Mouse (Mus musculus): Measurements from ENCODE around the gene Znrf4. TPM values are rescaled to one million over a fixed set of nuclear protein-coding genes. Genes with fewer than 3 reads are reported as not detected.
A peak's percentile ranks its signal among the peaks of the same experiment; 100 is the strongest.

Gene Znrf4
- polyA plus RNA-seq, 1 experiment from 2014 or later, result not detected

DNA sequence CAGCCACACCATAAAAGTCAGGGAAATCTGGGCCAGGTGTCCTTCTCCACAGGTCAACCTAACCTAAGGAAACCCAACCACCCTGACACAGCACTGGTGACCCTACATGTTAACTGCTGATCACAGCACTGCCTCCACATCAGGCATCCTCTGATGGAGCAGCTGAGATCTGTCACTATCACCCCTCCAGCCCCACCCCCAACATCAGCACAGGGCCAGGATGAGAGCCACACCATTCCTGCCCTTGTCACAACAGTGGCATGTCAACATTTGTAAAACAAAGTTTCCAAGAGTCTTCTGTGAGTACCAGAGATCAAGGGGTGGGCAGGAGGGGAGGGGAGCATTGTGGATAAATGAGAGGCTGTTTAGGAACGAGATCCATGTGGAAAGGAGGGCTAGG, 48.7 kb downstream of the Znrf4 start:
- H3K4me2 ChIP-seq (ENCODE audit: low read depth, low read length), result peak overlapping the region; percentile 69
- DNase-seq (ENCODE audit: low spot score), result no peak
- 22% methylated on average over 1 of the region's 1 CpGs for WGBS

GRCm38 (mm10) chr17:56462835-56463455, 49.3 kb downstream of the Znrf4 start:
- WGBS, result 4% methylated on average over 17 of the region's 17 CpGs
- Histone ChIP-seq H3K27me3 (replicated peaks; ENCODE audit: control insufficient read depth, insufficient read depth, low read length) (no peaks in the 10 kb centered on the region), H3K36me3 (ENCODE audit: control insufficient read depth, insufficient read depth, low read length) (0 out of 2 replicates have a peak, but pooled peaks cover 3% of the 10 kb centered on the region), H3K4me1 (ENCODE audit: control insufficient read depth, insufficient read depth, low read length) (peaks cover 48% of the 10 kb centered on the region), H3K27ac (replicated peaks; ENCODE audit: low read depth, low read length) (peak overlapping the region; percentile 93), H3K4me2 (ENCODE audit: low read depth, low read length) (peak overlapping the region; percentile 69), H3K9ac (ENCODE audit: low read depth, low read length) (peak overlapping the region; percentile 54), H3K4me3 (ENCODE audit: low read depth, low read length) (peak overlapping the region; percentile 58), H3K9me3 (ENCODE audit: control insufficient read depth, low read length) (no peaks in the 10 kb centered on the region)
- ATAC-seq (ENCODE audit: low read depth), result peak; percentile 13
- DNase-seq (ENCODE audit: low spot score), result peak; percentile 92

More for the DNA sequence above, 48.7 kb downstream of the Znrf4 start:
- ATAC-seq (ENCODE audit: low read depth), result no peak
- Histone ChIP-seq H3K27ac (replicated peaks; ENCODE audit: low read depth, low read length) (peak overlapping the region; percentile 93), H3K9me3 (ENCODE audit: control insufficient read depth, low read length) (no peaks in the 10 kb centered on the region), H3K4me1 (ENCODE audit: control insufficient read depth, insufficient read depth, low read length) (peaks cover 52% of the 10 kb centered on the region), H3K36me3 (ENCODE audit: control insufficient read depth, insufficient read depth, low read length) (no peaks in the 10 kb centered on the region), H3K9ac (ENCODE audit: low read depth, low read length) (peak overlapping the region; percentile 54), H3K4me3 (ENCODE audit: low read depth, low read length) (no peak overlapping the region), H3K27me3 (replicated peaks; ENCODE audit: control insufficient read depth, insufficient read depth, low read length) (no peaks in the 10 kb centered on the region)

DNA sequence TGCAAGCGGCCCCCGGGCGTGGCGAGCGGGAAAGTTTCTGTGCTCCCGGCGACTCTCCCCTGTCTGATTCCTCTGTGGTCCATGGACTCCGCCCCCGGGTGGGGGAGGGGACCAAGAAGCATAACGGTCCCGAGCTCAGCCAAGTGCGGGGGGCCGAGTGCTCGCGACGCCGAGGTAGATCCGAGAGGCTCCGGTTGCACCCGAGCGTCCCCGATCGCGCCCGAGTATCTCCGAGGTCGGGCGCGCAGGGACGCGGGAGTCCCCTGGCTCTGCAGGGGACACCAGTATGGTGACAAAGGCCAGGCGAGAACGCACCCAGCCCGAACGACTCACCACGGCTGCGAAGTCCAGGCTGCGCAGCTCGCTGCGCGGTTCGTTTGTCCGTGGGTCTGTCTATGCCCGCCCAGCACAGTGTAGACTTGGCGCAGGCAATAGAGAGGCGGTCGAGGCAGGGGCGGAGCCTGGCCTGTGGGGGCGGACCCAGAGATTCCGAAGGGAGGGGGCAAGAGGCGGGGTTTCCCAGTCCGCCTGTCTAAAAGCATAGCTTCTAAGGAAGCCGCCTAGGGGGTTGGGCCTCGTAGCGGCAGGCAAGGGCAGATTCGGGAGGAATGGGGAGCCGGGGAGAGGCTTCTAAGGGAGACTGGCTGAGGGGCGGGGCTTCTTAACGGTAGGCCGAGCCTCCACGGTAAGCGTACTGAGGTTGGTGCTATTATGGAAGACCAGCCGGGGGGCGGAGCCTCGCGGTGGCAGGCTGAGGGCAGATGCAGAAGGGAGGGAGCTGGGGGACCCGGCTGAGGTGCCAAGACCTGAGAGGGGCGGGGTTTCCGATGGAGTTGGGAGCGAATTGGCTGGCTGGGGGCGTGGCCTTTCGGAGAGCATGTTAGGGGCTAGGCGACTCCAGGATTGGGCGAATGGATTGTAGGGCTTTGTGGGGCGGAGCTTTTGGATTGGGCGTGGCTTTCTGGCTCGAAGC, 50.2 kb downstream of the Znrf4 start:
- under 1% methylated on average over 64 of the region's 77 CpGs for WGBS
- H3K4me1 ChIP-seq (ENCODE audit: control insufficient read depth, insufficient read depth, low read length), result peaks cover 41% of the 10 kb centered on the region

More for the DNA sequence above, 50.2 kb downstream of the Znrf4 start:
- Histone ChIP-seq H3K27me3 (replicated peaks; ENCODE audit: control insufficient read depth, insufficient read depth, low read length) (no peaks in the 10 kb centered on the region), H3K4me3 (ENCODE audit: low read depth, low read length) (peak overlapping the region; percentile 58), H3K9me3 (ENCODE audit: control insufficient read depth, low read length) (no peaks in the 10 kb centered on the region), H3K27ac (replicated peaks; ENCODE audit: low read depth, low read length) (peak overlapping the region; percentile 93), H3K36me3 (ENCODE audit: control insufficient read depth, insufficient read depth, low read length) (0 out of 2 replicates have a peak, but pooled peaks cover 10% of the 10 kb centered on the region), H3K9ac (ENCODE audit: low read depth, low read length) (peak overlapping the region; percentile 72), H3K4me2 (ENCODE audit: low read depth, low read length) (peak overlapping the region; percentile 69)
- ATAC-seq (ENCODE audit: low read depth) (peak; percentile 93), DNase-seq (ENCODE audit: low spot score) (peak; percentile 100)

Other genes with a start within 250 kb of the Znrf4 start
- 6.9 and 8.1 TPM in 2 replicates for gene Ticam1, start 235.6 kb downstream of the Znrf4 start, polyA plus RNA-seq (2014; fragmentation: Nextera tagmentation; extraction: Ambion mirVana)
- 76.9 and 88.4 TPM in 2 replicates for gene Plin3, start 219.6 kb downstream of the Znrf4 start, polyA plus RNA-seq (2014; fragmentation: Nextera tagmentation; extraction: Ambion mirVana)
- gene Arrdc5, start 212.1 kb downstream of the Znrf4 start, polyA plus RNA-seq (2014; fragmentation: Nextera tagmentation; extraction: Ambion mirVana), result not detected in 2 replicates
- 74.8 and 90.9 TPM in 2 replicates for gene Uhrf1, start 209.1 kb downstream of the Znrf4 start, polyA plus RNA-seq (2014; fragmentation: Nextera tagmentation; extraction: Ambion mirVana)
- gene Kdm4b, start 186.4 kb downstream of the Znrf4 start, polyA plus RNA-seq (2014; fragmentation: Nextera tagmentation; extraction: Ambion mirVana), result 29.1 and 32.3 TPM in 2 replicates
- 104 and 116 TPM in 2 replicates for gene Ptprs, start 35.9 kb downstream of the Znrf4 start, polyA plus RNA-seq (2014; fragmentation: Nextera tagmentation; extraction: Ambion mirVana)
- 3.9 and 4.2 TPM in 2 replicates for gene Gm20219, start 42.0 kb upstream of the Znrf4 start, polyA plus RNA-seq (2014; fragmentation: Nextera tagmentation; extraction: Ambion mirVana)
- gene Safb2, start 72.2 kb upstream of the Znrf4 start, polyA plus RNA-seq (2014; fragmentation: Nextera tagmentation; extraction: Ambion mirVana), result 50.2 and 54.8 TPM in 2 replicates
- 62.9 and 68.2 TPM in 2 replicates for gene Safb, start 72.4 kb upstream of the Znrf4 start, polyA plus RNA-seq (2014; fragmentation: Nextera tagmentation; extraction: Ambion mirVana)
- 271 and 281 TPM in 2 replicates for gene 2410015M20Rik, start 97.3 kb upstream of the Znrf4 start, polyA plus RNA-seq (2014; fragmentation: Nextera tagmentation; extraction: Ambion mirVana)
- gene Rpl36, start 101.0 kb upstream of the Znrf4 start, polyA plus RNA-seq (2014; fragmentation: Nextera tagmentation; extraction: Ambion mirVana), result 2,068 and 2,222 TPM in 2 replicates
- gene Lonp1, start 114.5 kb upstream of the Znrf4 start, polyA plus RNA-seq (2014; fragmentation: Nextera tagmentation; extraction: Ambion mirVana), result 44.0 and 51.8 TPM in 2 replicates
- gene Catsperd, start 115.7 kb upstream of the Znrf4 start, polyA plus RNA-seq (2014; fragmentation: Nextera tagmentation; extraction: Ambion mirVana), result 0.24 and 0.31 TPM in 2 replicates
- 78.8 and 87.8 TPM in 2 replicates for gene Ranbp3, start 160.9 kb upstream of the Znrf4 start, polyA plus RNA-seq (2014; fragmentation: Nextera tagmentation; extraction: Ambion mirVana)
- 424 and 466 TPM in 2 replicates for gene Ndufa11, start 205.3 kb upstream of the Znrf4 start, polyA plus RNA-seq (2014; fragmentation: Nextera tagmentation; extraction: Ambion mirVana)
- 18.6 and 21.4 TPM in 2 replicates for gene Vmac, start 205.6 kb upstream of the Znrf4 start, polyA plus RNA-seq (2014; fragmentation: Nextera tagmentation; extraction: Ambion mirVana)
- 14.0 and 17.4 TPM in 2 replicates for gene Nrtn, start 245.1 kb upstream of the Znrf4 start, polyA plus RNA-seq (2014; fragmentation: Nextera tagmentation; extraction: Ambion mirVana)